Mouse (Mus musculus): ENCODE results near the gene Kcnab2. TPM values are rescaled to one million over a fixed set of nuclear protein-coding genes. Genes with fewer than 3 reads are reported as not detected.

Kcnab2 gene
- total RNA-seq, 4 experiments from 2014 or later: 396 to 420 (median 413) TPM

- DNase-seq (ENCODE audit: low spot score in 2 of 2): peak in 1 of 2 experiments; percentile 94
These were observed 24.6 kb downstream of the Kcnab2 start for GRCm38 (mm10) chr4:152453079-152453478.

GRCm38 (mm10) chr4:152451371-152451770 is 26.3 kb downstream of the Kcnab2 start:
- no peak for DNase-seq (ENCODE audit: low spot score in 2 of 2)

- no peak for DNase-seq (ENCODE audit: low spot score in 2 of 2)
These were observed 29.0 kb downstream of the Kcnab2 start for GRCm38 (mm10) chr4:152448666-152449018.

GRCm38 (mm10) chr4:152447731-152448665 is 29.7 kb downstream of the Kcnab2 start:
- DNase-seq (ENCODE audit: low spot score in 2 of 2): no peak

- no peak for DNase-seq (ENCODE audit: low spot score in 2 of 2)
These were observed 31.5 kb downstream of the Kcnab2 start for GRCm38 (mm10) chr4:152446178-152446577.

GRCm38 (mm10) chr4:152441536-152441935 is 36.1 kb downstream of the Kcnab2 start:
- no peak for DNase-seq (ENCODE audit: low spot score in 2 of 2)

GRCm38 (mm10) chr4:152440882-152441281 is 36.8 kb downstream of the Kcnab2 start:
- no peak for DNase-seq (ENCODE audit: low spot score in 2 of 2)

- peak in 1 of 2 experiments; percentile 75 for DNase-seq (ENCODE audit: low spot score in 2 of 2)
These were observed 42.4 kb downstream of the Kcnab2 start for GRCm38 (mm10) chr4:152435255-152435654.

- DNase-seq (ENCODE audit: low spot score in 2 of 2): peak; percentile 82 to 89
These were observed 42.8 kb downstream of the Kcnab2 start for GRCm38 (mm10) chr4:152434836-152435235.

- DNase-seq (ENCODE audit: low spot score in 2 of 2): peak in 1 of 2 experiments; percentile 36
These were observed 45.4 kb downstream of the Kcnab2 start for GRCm38 (mm10) chr4:152432308-152432707.

GRCm38 (mm10) chr4:152428259-152428658 is 49.4 kb downstream of the Kcnab2 start:
- no peak for DNase-seq (ENCODE audit: low spot score in 2 of 2)

GRCm38 (mm10) chr4:152424922-152425321 is 52.7 kb downstream of the Kcnab2 start:
- no peak for DNase-seq (ENCODE audit: low spot score in 2 of 2)

- DNase-seq (ENCODE audit: low spot score in 2 of 2): no peak
These were observed 53.3 kb downstream of the Kcnab2 start for GRCm38 (mm10) chr4:152424341-152424740.

- no peak for DNase-seq (ENCODE audit: low spot score in 2 of 2)
These were observed 54.1 kb downstream of the Kcnab2 start for GRCm38 (mm10) chr4:152423576-152423975.

GRCm38 (mm10) chr4:152418229-152419060 is 59.2 kb downstream of the Kcnab2 start:
- no peak for DNase-seq (ENCODE audit: low spot score in 2 of 2)

- no peak for DNase-seq (ENCODE audit: low spot score in 2 of 2)
These were observed 65.1 kb downstream of the Kcnab2 start for GRCm38 (mm10) chr4:152412524-152413080.

- no peak for DNase-seq (ENCODE audit: low spot score in 2 of 2)
These were observed 66.7 kb downstream of the Kcnab2 start for GRCm38 (mm10) chr4:152410961-152411360.

- no peak for DNase-seq (ENCODE audit: low spot score in 2 of 2)
These were observed 71.1 kb downstream of the Kcnab2 start for GRCm38 (mm10) chr4:152406531-152406930.

GRCm38 (mm10) chr4:152405671-152406201 is 71.9 kb downstream of the Kcnab2 start:
- no peak for DNase-seq (ENCODE audit: low spot score in 2 of 2)

- no peak for DNase-seq (ENCODE audit: low spot score in 2 of 2)
These were observed 72.5 kb downstream of the Kcnab2 start for GRCm38 (mm10) chr4:152405143-152405542.

GRCm38 (mm10) chr4:152398926-152399325 is 78.7 kb downstream of the Kcnab2 start:
- no peak for DNase-seq (ENCODE audit: low spot score in 2 of 2)
